Mouse (Mus musculus) stomach, embryonic 15.5 days (tissue): ENCODE measurements around the gene Pcbp2. TPM values are rescaled to one million over a fixed set of nuclear protein-coding genes. Genes with fewer than 3 reads are reported as not detected.

Experiments used
- ATAC-seq: fragments of 200-750 bp; cut with Nextera tagmentation; 2 replicates; pipeline ENCODE4 v1.8.0; 2017; ENCODE audit warnings: low read depth, moderate number of reproducible peaks, moderate TSS enrichment; ENCODE audit not compliant: insufficient read depth, low FRiP score
- H3K27ac ChIP-seq: fragments of 300-500 bp; sonication (generic); 2 replicates; pipeline ENCODE4 v1.5.1; 2015; ENCODE audit warnings: mild to moderate bottlenecking, inconsistent platforms
- H3K27me3 ChIP-seq: fragments of 300-500 bp; sonication (generic); replicated peaks from 2 replicates; pipeline ENCODE4 v1.6.1; 2015; ENCODE audit warnings: inconsistent platforms
- H3K36me3 ChIP-seq: fragments of 300-500 bp; sonication (generic); 2 replicates; pipeline ENCODE4 v1.6.1; 2015; ENCODE audit warnings: inconsistent platforms
- H3K4me1 ChIP-seq: fragments of 300-500 bp; sonication (generic); 2 replicates; pipeline ENCODE4 v1.6.1; 2015; ENCODE audit warnings: inconsistent platforms
- H3K4me2 ChIP-seq: fragments of 300-500 bp; sonication (generic); 2 replicates; pipeline ENCODE4 v1.6.1; 2015; ENCODE audit warnings: mild to moderate bottlenecking, inconsistent platforms
- H3K4me3 ChIP-seq: fragments of 300-500 bp; sonication (generic); replicated peaks from 2 replicates; pipeline ENCODE4 v1.5.1; 2015; ENCODE audit warnings: inconsistent platforms
- H3K9ac ChIP-seq: fragments of 300-500 bp; sonication (generic); 2 replicates; pipeline ENCODE4 v1.6.1; 2015; ENCODE audit warnings: inconsistent platforms
- H3K9me3 ChIP-seq: fragments of 300-500 bp; sonication (generic); 2 replicates; pipeline ENCODE4 v1.6.1; 2016; ENCODE audit warnings: inconsistent platforms
- WGBS: fragments of 180-500 bp; shearing (Covaris S2); methylation state at CpG from one replicate; pipeline ENCODE4 v1.1.7; 2015; 5-methylcytosine and 5-hydroxymethylcytosine counted together
- polyA plus RNA-seq: library from polyadenylated mRNA; unstranded; fragments of >200 nt; fragmentation: Nextera tagmentation; extraction: Ambion mirVana; gene quantifications from 2 replicates; pipeline ENCODE4 v1.2.1, GENCODE M21; 2015

Pcbp2 gene
- polyA plus RNA-seq, 1 experiment from 2014 or later = 182 TPM

- no peak overlapping the region for H3K27ac ChIP-seq
- H3K4me3 ChIP-seq = no peak overlapping the region
- H3K27me3 ChIP-seq = no peaks in the 10 kb centered on the region
- no peak overlapping the region for H3K4me2 ChIP-seq
- no peaks in the 10 kb centered on the region for H3K4me1 ChIP-seq
- no peak for ATAC-seq
- H3K36me3 ChIP-seq = no peaks in the 10 kb centered on the region
- H3K9ac ChIP-seq = no peak overlapping the region
- WGBS = 73% methylated on average over 26 of the region's 26 CpGs
- H3K9me3 ChIP-seq = no peaks in the 10 kb centered on the region
Observed at GRCm38 (mm10) chr15:102451666-102452430, 18.5 kb upstream of the Pcbp2 start.

GRCm38 (mm10) chr15:102455993-102456392 lies 14.3 kb upstream of the Pcbp2 start:
- H3K36me3 ChIP-seq = no peaks in the 10 kb centered on the region
- no peaks in the 10 kb centered on the region; the same call in 1 of the 2 replicates for H3K4me1 ChIP-seq
- H3K27ac ChIP-seq = no peak overlapping the region
- H3K9ac ChIP-seq = no peak overlapping the region
- no peak overlapping the region for H3K4me3 ChIP-seq
- H3K4me2 ChIP-seq = no peak overlapping the region
- no peak for ATAC-seq
- H3K9me3 ChIP-seq = no peaks in the 10 kb centered on the region
- WGBS = 39% methylated on average over 6 of the region's 6 CpGs
- H3K27me3 ChIP-seq = no peaks in the 10 kb centered on the region

- no peaks in the 10 kb centered on the region; the same call in 1 of the 2 replicates for H3K4me1 ChIP-seq
- H3K4me2 ChIP-seq = peak overlapping the region; percentile 69
- no peaks in the 10 kb centered on the region for H3K36me3 ChIP-seq
- H3K27ac ChIP-seq = no peak overlapping the region
- H3K9me3 ChIP-seq = no peaks in the 10 kb centered on the region
- ATAC-seq = no peak
- no peak overlapping the region for H3K9ac ChIP-seq
- peak overlapping the region; percentile 53; the same call in 1 of the 2 replicates for H3K4me3 ChIP-seq
- no peaks in the 10 kb centered on the region for H3K27me3 ChIP-seq
- 63% methylated on average over 5 of the region's 5 CpGs for WGBS
Observed at GRCm38 (mm10) chr15:102458050-102458736, 12.1 kb upstream of the Pcbp2 start.

DNA sequence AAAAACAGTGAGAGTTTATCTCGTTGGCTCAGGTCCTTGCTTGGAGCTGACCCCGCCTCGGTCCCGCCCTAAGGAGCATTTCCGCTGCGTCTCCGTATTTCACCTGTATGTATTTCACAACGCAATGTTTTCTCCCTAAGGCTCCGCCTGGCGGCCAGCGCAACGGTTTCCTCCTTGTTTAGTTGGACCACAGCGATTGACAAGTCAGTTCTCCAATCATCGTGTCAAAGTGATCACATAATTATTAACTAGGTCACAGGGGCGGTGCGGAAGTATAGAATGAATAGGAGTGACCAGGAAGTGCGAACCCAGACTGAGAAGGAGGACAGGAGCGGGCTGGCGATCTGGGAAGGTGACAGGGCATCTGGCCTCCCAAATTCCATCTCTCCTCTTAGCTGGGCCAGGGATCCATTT lies 11.4 kb upstream of the Pcbp2 start, which contains the start of gene Prr13:
Gene Prr13, plus strand, starts transcription at position 125 of the 414 bp plus-strand sequence.
- Histone ChIP-seq H3K9ac (peak within 1 kb of the TSS; percentile 19; the same call in 1 of the 2 replicates), H3K27ac (peak within 1 kb of the TSS; percentile 74), H3K4me1 (no peaks in the 10 kb centered on the region; the same call in 1 of the 2 replicates), H3K36me3 (no peaks in the 10 kb centered on the region), H3K9me3 (no peaks in the 10 kb centered on the region), H3K27me3 (no peaks in the 10 kb centered on the region), H3K4me2 (peak within 1 kb of the TSS; percentile 69), H3K4me3 (peak within 1 kb of the TSS; percentile 53)
- under 1% methylated on average over 19 of the region's 19 CpGs for WGBS
- ATAC-seq = peak; percentile 91

- WGBS = 33% methylated on average over 6 of the region's 6 CpGs
- no peak for ATAC-seq
- Histone ChIP-seq H3K4me3 (peak overlapping the region; percentile 53), H3K4me1 (no peaks in the 10 kb centered on the region; the same call in 1 of the 2 replicates), H3K27ac (peak overlapping the region; percentile 74), H3K27me3 (no peaks in the 10 kb centered on the region), H3K9ac (peak overlapping the region; percentile 19; the same call in 1 of the 2 replicates), H3K36me3 (no peaks in the 10 kb centered on the region), H3K9me3 (no peaks in the 10 kb centered on the region), H3K4me2 (peak overlapping the region; percentile 69)
Observed at GRCm38 (mm10) chr15:102459381-102459780, 11.0 kb upstream of the Pcbp2 start.

DNA sequence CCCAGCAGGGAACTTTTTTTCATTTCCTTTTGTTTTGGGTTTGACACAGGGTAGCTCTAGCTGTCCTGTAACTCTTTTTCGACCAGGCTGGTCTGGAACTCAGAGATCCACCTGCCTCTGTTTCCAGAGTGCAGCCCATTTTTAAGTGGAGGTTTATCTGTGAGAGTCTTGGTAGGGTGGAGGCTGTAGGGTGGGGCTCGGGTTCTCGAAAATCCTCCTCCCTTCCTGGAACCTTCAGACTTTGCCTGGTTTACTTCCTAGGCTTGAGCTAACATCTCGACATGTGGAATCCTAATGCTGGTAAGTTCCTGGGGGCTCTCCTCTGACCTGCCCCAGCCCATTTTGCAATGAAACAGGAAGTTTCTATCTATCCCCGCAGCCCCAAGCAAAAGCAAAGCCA lies 10.5 kb upstream of the Pcbp2 start:
- H3K9me3 ChIP-seq = no peaks in the 10 kb centered on the region
- H3K36me3 ChIP-seq = no peaks in the 10 kb centered on the region
- no peaks in the 10 kb centered on the region for H3K27me3 ChIP-seq
- peak overlapping the region; percentile 53 for H3K4me3 ChIP-seq
- 51% methylated on average over 5 of the region's 5 CpGs for WGBS
- H3K9ac ChIP-seq = no peak overlapping the region
- H3K4me1 ChIP-seq = no peaks in the 10 kb centered on the region; the same call in 1 of the 2 replicates
- H3K4me2 ChIP-seq = peak overlapping the region; percentile 69
- H3K27ac ChIP-seq = 0 out of 2 replicates have a peak overlapping the region, but pooled peaks have one; percentile 19
- peak; percentile 48; the same call in 1 of the 2 replicates for ATAC-seq

DNA sequence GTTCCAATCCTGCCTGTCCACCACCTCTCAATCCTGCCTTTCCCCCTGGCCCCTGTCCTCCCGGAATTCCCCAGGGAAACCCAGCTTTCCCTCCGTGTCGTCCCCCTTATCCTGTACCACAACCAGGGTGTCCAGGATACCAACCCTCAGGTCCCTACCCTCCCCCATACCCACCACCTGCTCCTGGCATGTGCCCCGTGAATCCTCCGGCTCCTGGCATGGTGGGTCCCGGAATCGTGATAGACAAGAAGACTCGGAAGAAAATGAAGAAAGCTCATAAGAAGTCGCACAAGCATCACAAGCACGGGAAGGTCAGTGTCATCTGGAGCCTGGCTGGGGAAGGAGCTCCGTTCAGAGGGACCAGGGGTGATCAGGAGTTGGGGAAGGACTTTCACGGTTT lies 9.9 kb upstream of the Pcbp2 start:
- Histone ChIP-seq H3K4me3 (peak overlapping the region; percentile 53), H3K27me3 (no peaks in the 10 kb centered on the region), H3K9me3 (no peaks in the 10 kb centered on the region), H3K4me2 (peak overlapping the region; percentile 69), H3K36me3 (no peaks in the 10 kb centered on the region), H3K27ac (no peak overlapping the region), H3K9ac (no peak overlapping the region), H3K4me1 (no peaks in the 10 kb centered on the region; the same call in 1 of the 2 replicates)
- no peak for ATAC-seq
- 73% methylated on average over 12 of the region's 12 CpGs for WGBS

DNA sequence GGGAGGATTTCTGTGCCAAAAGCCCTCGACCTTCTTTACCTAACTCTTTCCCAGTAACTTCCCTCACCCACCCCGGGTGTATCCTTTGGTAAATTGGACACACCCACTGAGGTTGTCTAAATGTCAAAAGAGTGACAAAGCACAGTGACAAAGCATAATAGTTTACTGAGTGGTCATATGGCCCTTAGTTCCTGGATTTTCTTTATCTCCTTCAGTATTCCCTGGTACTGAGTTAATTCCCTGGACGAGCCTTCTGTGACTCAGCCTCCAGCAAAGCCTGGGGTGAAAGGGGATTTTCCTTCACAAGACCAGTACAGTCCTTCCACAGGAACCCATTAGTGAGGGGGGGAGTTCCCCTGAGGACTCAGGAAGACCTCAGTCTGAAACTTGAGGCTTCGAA lies 9.4 kb upstream of the Pcbp2 start:
- Histone ChIP-seq H3K4me3 (peak overlapping the region; percentile 53; the same call in 1 of the 2 replicates), H3K27me3 (no peaks in the 10 kb centered on the region), H3K4me2 (peak overlapping the region; percentile 69), H3K36me3 (no peaks in the 10 kb centered on the region), H3K4me1 (no peaks in the 10 kb centered on the region; the same call in 1 of the 2 replicates), H3K9ac (no peak overlapping the region), H3K27ac (peak overlapping the region; percentile 51; the same call in 1 of the 2 replicates), H3K9me3 (no peaks in the 10 kb centered on the region)
- ATAC-seq = no peak
- WGBS = 38% methylated on average over 4 of the region's 4 CpGs

GRCm38 (mm10) chr15:102461430-102462075 lies 8.8 kb upstream of the Pcbp2 start:
- Histone ChIP-seq H3K4me2 (peak overlapping the region; percentile 69; the same call in 1 of the 2 replicates), H3K27ac (peak overlapping the region; percentile 51; the same call in 1 of the 2 replicates), H3K9me3 (no peaks in the 10 kb centered on the region), H3K9ac (no peak overlapping the region), H3K4me3 (no peak overlapping the region), H3K27me3 (no peaks in the 10 kb centered on the region), H3K4me1 (no peaks in the 10 kb centered on the region; the same call in 1 of the 2 replicates), H3K36me3 (no peaks in the 10 kb centered on the region)
- 74% methylated on average over 9 of the region's 9 CpGs for WGBS
- ATAC-seq = no peak

GRCm38 (mm10) chr15:102463666-102464065 lies 6.7 kb upstream of the Pcbp2 start:
- H3K4me3 ChIP-seq = no peak overlapping the region
- no peak for ATAC-seq
- H3K4me2 ChIP-seq = no peak overlapping the region
- H3K4me1 ChIP-seq = no peaks in the 10 kb centered on the region; the same call in 1 of the 2 replicates
- no peaks in the 10 kb centered on the region for H3K36me3 ChIP-seq
- no peaks in the 10 kb centered on the region for H3K27me3 ChIP-seq
- no peak overlapping the region for H3K9ac ChIP-seq
- H3K9me3 ChIP-seq = no peaks in the 10 kb centered on the region
- no peak overlapping the region for H3K27ac ChIP-seq

- H3K9me3 ChIP-seq = no peaks in the 10 kb centered on the region
- 0 out of 2 replicates have a peak, but pooled peaks cover 4% of the 10 kb centered on the region for H3K36me3 ChIP-seq
- 93% methylated on average over 9 of the region's 9 CpGs for WGBS
- H3K9ac ChIP-seq = no peak overlapping the region
- H3K4me1 ChIP-seq = peaks cover 3% of the 10 kb centered on the region; the same call in 1 of the 2 replicates
- H3K4me2 ChIP-seq = no peak overlapping the region
- H3K27me3 ChIP-seq = no peaks in the 10 kb centered on the region
- no peak overlapping the region for H3K27ac ChIP-seq
- no peak overlapping the region for H3K4me3 ChIP-seq
- ATAC-seq = no peak
Observed at GRCm38 (mm10) chr15:102468675-102469370, 1.5 kb upstream of the Pcbp2 start.
